Mouse (Mus musculus): ENCODE measurements at regions not wholly inside any gene's neighbourhood (a gene's known extent, or its start where the extent isn't known, plus 50 kb on each side); places are given as distances from the start of the nearest gene placed in this dataset.

DNA sequence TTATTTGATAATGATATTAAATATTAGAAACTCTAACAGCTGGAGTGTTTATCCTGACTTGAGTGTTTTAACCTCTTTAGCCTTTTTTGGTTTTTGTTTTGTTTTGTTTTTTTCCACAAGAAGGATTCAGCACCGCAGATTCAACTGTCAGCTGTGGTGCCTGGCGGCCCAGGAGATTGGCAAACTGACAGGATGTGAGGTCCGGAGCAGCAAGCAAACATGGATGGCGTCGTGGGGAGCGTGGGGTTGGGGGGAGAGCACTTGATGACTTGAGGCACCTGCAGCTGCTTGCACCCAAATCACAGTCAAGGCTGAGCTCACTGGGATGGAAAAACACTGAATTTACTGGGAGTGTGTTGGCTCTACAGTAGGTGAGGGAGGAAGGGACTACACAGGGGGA, 222.5 kb upstream of the Prox1 start:
- no peak for ATAC-seq (ENCODE audit: low FRiP score, low read depth)
- WGBS = 81% methylated on average over 6 of the region's 6 CpGs
- no peaks in the 10 kb centered on the region for H3K9me3 ChIP-seq
- no peak overlapping the region for H3K27ac ChIP-seq
- no peaks in the 10 kb centered on the region for H3K4me1 ChIP-seq
- peaks cover 36% of the 10 kb centered on the region for H3K27me3 ChIP-seq
- no peak overlapping the region for H3K4me2 ChIP-seq (replicated peaks)
- H3K4me3 ChIP-seq = no peak overlapping the region
- H3K9ac ChIP-seq = no peak overlapping the region
- H3K36me3 ChIP-seq = no peaks in the 10 kb centered on the region

DNA sequence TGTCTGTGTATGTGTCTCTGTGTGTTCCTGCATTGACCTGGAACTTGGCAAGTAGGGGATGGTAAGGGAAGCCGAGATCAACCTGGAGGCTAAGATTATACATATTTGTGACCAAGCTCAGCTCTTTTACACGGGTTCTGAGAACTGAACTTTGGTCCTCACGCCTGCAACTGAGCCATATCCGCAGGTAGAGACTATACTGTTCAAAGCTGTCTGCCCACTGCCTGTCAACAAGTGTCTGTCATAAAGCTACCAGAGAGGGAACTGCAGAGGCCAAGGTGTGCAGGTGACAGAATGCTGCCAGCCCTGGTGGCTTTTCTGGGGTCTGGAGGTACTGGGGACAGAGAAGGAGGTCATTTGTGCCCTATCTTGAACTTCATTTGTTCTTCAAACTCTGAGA, 218.3 kb upstream of the Prox1 start:
- Histone ChIP-seq H3K36me3 (no peaks in the 10 kb centered on the region), H3K4me3 (no peak overlapping the region), H3K27ac (no peak overlapping the region), H3K4me1 (no peaks in the 10 kb centered on the region), H3K9ac (no peak overlapping the region), H3K9me3 (no peaks in the 10 kb centered on the region), H3K27me3 (peaks cover 49% of the 10 kb centered on the region), H3K4me2 (replicated peaks) (no peak overlapping the region)
- 82% methylated on average over 4 of the region's 4 CpGs for WGBS
- ATAC-seq (ENCODE audit: low FRiP score, low read depth) = no peak

DNA sequence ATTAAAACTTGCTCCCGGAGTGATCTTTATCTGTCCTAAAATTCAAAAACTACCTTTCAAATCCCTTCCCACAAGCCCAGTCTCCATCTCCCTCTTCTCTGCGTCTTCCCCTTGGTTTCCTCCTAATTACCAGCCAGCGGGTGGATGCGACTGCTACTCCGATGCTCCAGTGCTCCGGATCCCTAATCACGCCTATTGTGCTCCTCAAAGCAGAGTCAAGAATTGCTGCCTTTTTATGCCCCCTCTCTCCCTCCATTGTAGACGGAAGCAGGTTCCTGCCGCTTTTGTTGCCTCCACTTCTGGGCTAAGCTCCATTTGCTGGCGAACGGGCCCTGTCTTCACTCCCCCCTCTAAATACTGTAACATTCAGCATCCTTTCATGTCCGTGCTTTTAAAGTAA, 214.0 kb upstream of the Prox1 start:
- Histone ChIP-seq H3K9me3 (no peaks in the 10 kb centered on the region), H3K27me3 (peaks cover 49% of the 10 kb centered on the region), H3K4me1 (no peaks in the 10 kb centered on the region), H3K9ac (no peak overlapping the region), H3K27ac (no peak overlapping the region), H3K4me2 (replicated peaks) (no peak overlapping the region), H3K4me3 (no peak overlapping the region), H3K36me3 (no peaks in the 10 kb centered on the region)
- ATAC-seq (ENCODE audit: low FRiP score, low read depth) = no peak
- 78% methylated on average over 12 of the region's 12 CpGs for WGBS

DNA sequence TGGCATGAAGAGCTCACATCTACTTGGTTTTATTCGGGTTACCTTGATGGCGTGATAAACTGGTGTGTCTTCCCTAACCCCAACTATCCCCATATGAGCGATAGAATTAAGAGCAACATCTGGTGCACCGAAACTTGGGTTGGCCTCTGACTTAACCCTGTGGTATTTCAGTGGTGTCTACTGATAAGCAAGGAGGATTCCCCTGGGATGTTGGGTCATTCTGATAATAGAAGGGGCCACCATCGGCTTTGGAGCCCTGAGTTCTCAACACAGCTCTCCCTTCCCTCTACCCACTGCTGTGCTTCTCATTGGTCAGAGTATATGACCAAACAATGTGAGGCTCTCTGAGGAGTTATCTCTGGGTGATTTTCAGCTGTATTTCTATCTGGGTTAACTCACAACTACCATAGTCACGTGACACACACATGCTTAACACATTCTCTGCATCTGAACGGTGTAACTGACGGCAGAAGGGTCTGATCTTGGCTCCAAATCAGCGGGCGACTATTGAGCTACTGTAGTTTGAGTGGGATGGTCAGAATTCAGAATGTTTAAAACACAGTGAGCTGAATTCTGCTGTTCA, 212.8 kb upstream of the Prox1 start:
- Histone ChIP-seq H3K9ac (no peak overlapping the region), H3K4me3 (no peak overlapping the region), H3K9me3 (no peaks in the 10 kb centered on the region), H3K27ac (no peak overlapping the region), H3K36me3 (no peaks in the 10 kb centered on the region), H3K4me1 (no peaks in the 10 kb centered on the region), H3K27me3 (peaks cover 47% of the 10 kb centered on the region), H3K4me2 (replicated peaks) (no peak overlapping the region)
- ATAC-seq (ENCODE audit: low FRiP score, low read depth) = no peak
- 82% methylated on average over 10 of the region's 10 CpGs for WGBS

DNA sequence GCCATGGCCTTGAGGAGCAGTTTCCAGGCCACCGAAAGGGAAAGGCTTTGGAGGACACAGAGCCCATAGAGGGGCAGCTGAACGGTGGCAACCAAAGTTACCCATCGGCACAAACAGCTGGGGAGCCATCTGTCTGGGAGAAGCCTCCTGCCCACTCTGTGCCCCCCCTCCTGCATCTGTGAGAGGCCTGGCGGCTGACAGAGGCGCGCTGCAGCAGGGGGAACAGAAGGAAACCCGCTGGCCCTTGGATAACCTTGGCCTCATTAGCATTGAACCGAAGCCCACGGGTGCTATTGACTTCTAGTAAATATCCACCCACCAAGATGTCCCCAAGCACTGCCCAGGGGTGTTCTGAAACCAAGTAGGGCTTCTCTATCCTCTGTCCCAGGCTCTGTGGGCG, 209.6 kb upstream of the Prox1 start:
- no peak overlapping the region for H3K4me3 ChIP-seq
- H3K27ac ChIP-seq = no peak overlapping the region
- peaks cover 35% of the 10 kb centered on the region for H3K27me3 ChIP-seq
- no peak for ATAC-seq (ENCODE audit: low FRiP score, low read depth)
- WGBS = 57% methylated on average over 10 of the region's 10 CpGs
- H3K4me1 ChIP-seq = no peaks in the 10 kb centered on the region
- no peaks in the 10 kb centered on the region for H3K9me3 ChIP-seq
- H3K4me2 ChIP-seq (replicated peaks) = no peak overlapping the region
- H3K9ac ChIP-seq = no peak overlapping the region
- no peaks in the 10 kb centered on the region for H3K36me3 ChIP-seq

DNA sequence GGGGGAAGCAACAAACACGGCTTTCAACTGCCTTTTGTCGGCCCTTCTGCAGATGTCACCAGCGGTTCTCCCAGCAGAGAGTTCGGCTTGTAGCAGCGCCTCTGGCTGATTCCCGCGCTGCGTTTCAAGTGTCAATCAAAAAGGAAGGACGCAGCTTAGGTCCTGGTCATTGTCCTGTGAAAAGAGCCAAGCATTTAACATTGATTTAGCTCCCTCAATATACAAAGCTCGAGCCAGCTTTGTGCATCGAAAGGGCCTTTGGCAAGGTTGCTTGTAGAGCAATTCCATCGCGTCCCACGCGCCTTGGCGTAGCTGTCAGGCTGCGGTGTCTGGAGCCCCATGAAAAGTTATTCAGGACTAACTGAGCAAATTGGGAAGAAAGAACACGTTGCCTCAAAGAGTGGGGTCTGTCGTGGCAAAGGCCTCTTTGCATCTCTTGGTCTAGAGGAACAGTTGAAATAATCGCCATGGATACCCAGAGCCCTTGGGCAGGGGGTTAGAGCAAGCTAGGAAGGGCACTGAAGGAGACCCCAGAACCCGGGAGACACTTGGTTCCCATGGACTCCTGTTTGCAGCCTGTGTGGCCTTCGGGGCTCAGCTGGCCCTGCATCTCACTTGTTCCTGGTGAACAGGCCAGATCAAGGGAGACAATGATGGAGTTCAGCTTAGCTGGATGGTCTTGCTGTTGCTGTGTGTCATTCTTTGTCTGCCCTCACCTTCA, 204.8 kb upstream of the Prox1 start:
- no peak overlapping the region for H3K4me3 ChIP-seq
- H3K27me3 ChIP-seq = peaks cover 54% of the 10 kb centered on the region
- no peaks in the 10 kb centered on the region for H3K36me3 ChIP-seq
- no peak overlapping the region for H3K9ac ChIP-seq
- H3K9me3 ChIP-seq = no peaks in the 10 kb centered on the region
- 0 out of 2 replicates have a peak, but pooled peaks cover 3% of the 10 kb centered on the region for H3K4me1 ChIP-seq
- WGBS = 68% methylated on average over 22 of the region's 22 CpGs
- no peak for ATAC-seq (ENCODE audit: low FRiP score, low read depth)
- no peak overlapping the region for H3K4me2 ChIP-seq (replicated peaks)
- no peak overlapping the region for H3K27ac ChIP-seq

DNA sequence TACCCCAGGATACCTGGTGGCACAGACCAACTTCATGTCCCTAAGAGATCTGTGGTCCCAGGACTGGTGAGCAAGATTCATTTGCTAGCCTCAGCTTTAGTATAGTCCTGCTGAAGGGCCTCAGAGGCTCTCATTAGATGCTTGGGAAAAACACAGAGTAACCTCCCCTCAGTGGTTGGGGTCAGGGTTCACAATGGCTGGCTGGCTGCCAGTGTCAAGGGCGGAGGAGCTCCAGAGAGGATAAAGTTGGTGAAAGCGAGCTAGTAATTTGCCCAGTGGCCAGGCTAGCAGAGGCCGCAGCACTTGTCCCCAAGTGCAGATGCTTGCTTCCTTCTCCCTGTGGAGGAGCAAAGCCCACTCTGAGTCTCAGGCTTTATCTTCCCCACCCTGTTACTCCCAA, 203.8 kb upstream of the Prox1 start:
- Histone ChIP-seq H3K4me1 (0 out of 2 replicates have a peak, but pooled peaks cover 3% of the 10 kb centered on the region), H3K36me3 (no peaks in the 10 kb centered on the region), H3K27ac (no peak overlapping the region), H3K4me2 (replicated peaks) (no peak overlapping the region), H3K9me3 (no peaks in the 10 kb centered on the region), H3K4me3 (no peak overlapping the region), H3K27me3 (peaks cover 52% of the 10 kb centered on the region), H3K9ac (no peak overlapping the region)
- WGBS = 43% methylated on average over 3 of the region's 3 CpGs
- ATAC-seq (ENCODE audit: low FRiP score, low read depth) = no peak

DNA sequence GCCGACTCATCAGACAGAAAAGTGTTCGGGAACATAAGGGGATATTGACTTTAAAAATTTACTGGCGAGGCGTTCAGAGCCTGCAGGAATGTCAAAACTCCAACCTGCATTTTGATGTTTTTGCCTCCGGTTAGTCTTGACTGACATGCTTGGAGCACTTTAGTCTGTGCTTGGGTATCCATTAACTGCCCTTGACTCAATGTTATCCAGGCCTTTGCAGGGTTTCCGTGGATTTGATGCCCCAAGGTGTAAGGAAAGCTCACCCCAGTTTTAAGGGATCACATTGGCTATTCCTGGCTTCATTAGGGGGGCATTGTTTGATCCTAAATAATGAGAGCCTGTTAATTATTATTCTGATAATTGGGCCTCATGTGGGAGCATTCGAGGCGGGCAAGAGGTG, 196.1 kb upstream of the Prox1 start:
- Histone ChIP-seq H3K27ac (no peak overlapping the region), H3K4me2 (replicated peaks) (no peak overlapping the region), H3K4me3 (no peak overlapping the region), H3K9ac (no peak overlapping the region), H3K9me3 (no peaks in the 10 kb centered on the region), H3K4me1 (no peaks in the 10 kb centered on the region), H3K27me3 (peaks cover 56% of the 10 kb centered on the region), H3K36me3 (no peaks in the 10 kb centered on the region)
- ATAC-seq (ENCODE audit: low FRiP score, low read depth) = no peak
- 61% methylated on average over 8 of the region's 8 CpGs for whole genome bisulfite sequencing

DNA sequence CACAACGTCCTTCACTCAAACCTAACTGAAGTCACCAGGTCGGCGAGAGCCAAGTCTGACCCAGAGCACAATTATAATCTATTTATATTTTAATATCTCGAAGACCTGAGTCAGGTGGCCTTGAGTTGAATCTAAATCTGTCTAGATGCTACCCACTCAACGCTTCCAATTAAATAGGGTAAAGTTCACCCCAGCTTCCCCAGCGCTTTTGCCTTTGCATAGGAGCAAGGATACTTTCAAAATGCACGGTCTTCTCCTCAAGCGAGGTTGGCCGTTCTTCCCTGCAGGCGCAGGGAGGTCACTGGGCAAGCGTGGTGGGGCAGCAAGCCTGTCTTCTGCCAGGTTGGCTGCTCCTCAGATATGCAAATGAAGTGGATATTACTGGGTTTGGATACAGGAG, 194.6 kb upstream of the Prox1 start:
- no peak for ATAC-seq (ENCODE audit: low FRiP score, low read depth)
- WGBS = 91% methylated on average over 11 of the region's 11 CpGs

DNA sequence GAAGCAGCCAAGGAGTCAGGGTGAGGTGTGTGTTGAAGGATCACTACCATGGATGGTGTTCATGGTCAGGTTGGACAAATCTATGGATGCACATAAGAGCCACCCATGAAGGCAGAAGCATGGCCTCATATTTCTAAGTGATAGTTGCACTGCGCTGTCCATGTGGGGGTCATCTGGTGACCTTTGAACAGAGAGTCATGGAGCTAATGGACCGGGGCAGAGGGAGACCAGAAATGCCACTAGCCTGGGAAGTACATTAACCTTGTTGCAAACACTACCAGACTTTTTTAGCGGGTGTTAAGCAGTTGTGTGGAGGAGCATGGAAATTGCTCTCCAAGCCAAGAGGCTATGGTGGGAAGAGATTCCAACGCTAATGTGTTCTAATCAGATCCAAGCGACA, 190.1 kb upstream of the Prox1 start:
- Histone ChIP-seq H3K27ac (no peak overlapping the region), H3K9ac (no peak overlapping the region), H3K9me3 (no peaks in the 10 kb centered on the region), H3K4me2 (replicated peaks) (no peak overlapping the region), H3K4me1 (no peaks in the 10 kb centered on the region), H3K4me3 (no peak overlapping the region), H3K36me3 (no peaks in the 10 kb centered on the region), H3K27me3 (peaks cover 84% of the 10 kb centered on the region)
- 91% methylated on average over 5 of the region's 5 CpGs for WGBS
- ATAC-seq (ENCODE audit: low FRiP score, low read depth) = no peak

More for the DNA sequence above, 194.6 kb upstream of the Prox1 start:
- Histone ChIP-seq H3K9ac (no peak overlapping the region), H3K27ac (no peak overlapping the region), H3K9me3 (no peaks in the 10 kb centered on the region), H3K4me3 (no peak overlapping the region), H3K4me1 (no peaks in the 10 kb centered on the region), H3K27me3 (peaks cover 61% of the 10 kb centered on the region), H3K4me2 (replicated peaks) (no peak overlapping the region), H3K36me3 (no peaks in the 10 kb centered on the region)

DNA sequence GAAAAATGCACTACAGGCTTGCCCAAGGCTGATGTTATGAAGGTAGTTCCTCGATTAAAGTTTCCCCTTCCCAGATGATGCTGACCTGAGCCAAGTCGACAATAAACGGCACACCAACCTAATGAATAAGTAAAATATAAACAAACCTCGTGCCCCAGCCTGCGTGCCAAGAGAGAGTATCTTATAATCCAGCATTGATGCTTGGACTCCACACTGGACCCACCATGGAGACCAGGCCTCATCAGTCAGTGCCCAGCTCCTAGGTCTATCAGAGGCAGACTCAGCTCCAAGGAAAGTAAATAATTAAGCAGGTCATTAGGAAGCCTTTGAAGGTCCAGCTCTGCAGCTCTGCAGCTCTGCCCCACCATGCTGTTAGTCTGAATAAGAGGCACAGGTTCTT, 187.3 kb upstream of the Prox1 start:
- Histone ChIP-seq H3K9ac (no peak overlapping the region), H3K4me2 (replicated peaks) (no peak overlapping the region), H3K36me3 (no peaks in the 10 kb centered on the region), H3K4me3 (no peak overlapping the region), H3K9me3 (no peaks in the 10 kb centered on the region), H3K4me1 (no peaks in the 10 kb centered on the region), H3K27me3 (peaks cover 92% of the 10 kb centered on the region), H3K27ac (no peak overlapping the region)
- WGBS = 77% methylated on average over 5 of the region's 5 CpGs
- no peak for ATAC-seq (ENCODE audit: low FRiP score, low read depth)

DNA sequence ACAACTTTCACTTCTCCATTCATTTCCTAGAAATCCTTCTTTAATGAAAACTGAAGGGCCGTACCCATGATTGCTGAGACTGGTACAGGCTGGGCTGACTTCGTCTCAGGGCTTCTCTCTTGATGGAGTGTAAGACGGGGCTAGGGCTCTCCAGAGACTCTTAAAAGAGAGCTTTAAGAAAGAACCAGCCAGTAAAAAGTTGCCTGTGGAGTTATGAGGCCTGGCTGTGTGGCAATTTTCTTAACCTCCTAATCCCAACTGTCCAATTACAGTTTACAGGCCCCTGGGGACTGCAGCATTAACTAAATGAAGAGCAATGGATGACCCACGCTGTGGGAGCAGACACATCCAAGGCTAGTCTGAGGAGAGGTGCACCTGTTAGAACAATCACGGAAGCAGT, 177.1 kb upstream of the Prox1 start:
- Histone ChIP-seq H3K4me3 (no peak overlapping the region), H3K36me3 (no peaks in the 10 kb centered on the region), H3K4me1 (peaks cover 21% of the 10 kb centered on the region), H3K4me2 (replicated peaks) (peak overlapping the region; percentile 34), H3K9ac (no peak overlapping the region), H3K9me3 (no peaks in the 10 kb centered on the region), H3K27me3 (peaks cover 78% of the 10 kb centered on the region), H3K27ac (no peak overlapping the region)
- 16% methylated on average over 5 of the region's 5 CpGs for WGBS
- peak; percentile 89 for ATAC-seq (ENCODE audit: low FRiP score, low read depth)

DNA sequence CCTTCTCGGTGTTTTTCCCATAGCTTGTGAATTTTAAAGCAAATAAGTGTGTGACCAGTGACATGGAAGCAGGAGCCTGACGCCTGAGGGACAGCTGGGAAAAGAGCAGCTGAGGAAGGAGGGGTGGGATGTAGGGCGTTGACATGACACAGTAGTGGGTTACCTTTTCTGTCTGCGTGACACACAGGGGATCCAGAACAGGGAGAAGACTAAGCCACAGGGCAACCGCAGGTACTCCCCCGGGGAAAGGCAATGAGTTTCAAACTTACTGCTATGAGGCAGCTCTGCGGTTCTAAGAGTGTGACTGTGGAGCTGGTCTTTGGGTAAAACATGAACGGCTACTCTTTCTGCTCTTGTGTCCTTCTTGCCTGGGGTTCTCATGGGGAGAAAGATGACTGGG, 170.2 kb upstream of the Prox1 start:
- Histone ChIP-seq H3K4me1 (0 out of 2 replicates have a peak, but pooled peaks cover 5% of the 10 kb centered on the region), H3K36me3 (no peaks in the 10 kb centered on the region), H3K9ac (no peak overlapping the region), H3K4me3 (no peak overlapping the region), H3K9me3 (no peaks in the 10 kb centered on the region), H3K27me3 (peaks cover 96% of the 10 kb centered on the region), H3K27ac (no peak overlapping the region), H3K4me2 (replicated peaks) (no peak overlapping the region)
- ATAC-seq (ENCODE audit: low FRiP score, low read depth) = no peak
- WGBS = 68% methylated on average over 8 of the region's 8 CpGs
